Mouse (Mus musculus): Measurements from ENCODE around the gene Magi3.

GRCm38 (mm10) chr3:104160603-104161002 is 59.6 kb downstream of the Magi3 start:
- TF ChIP-seq NELFE (IDR thresholded peaks at IDR 0.05; ENCODE audit: low read depth, low read length) (no peak), MYC (IDR thresholded peaks at IDR 0.05; ENCODE audit: low read depth, low read length) (no peak), PAX5 (IDR thresholded peaks at IDR 0.05; ENCODE audit: low read length) (no peak), CTCF (conservative IDR thresholded peaks at IDR 0.05 in 1 of 2, IDR thresholded peaks at IDR 0.05 in 1 of 2; ENCODE audit: low read depth in 2 of 2, low read length in 2 of 2) (no peak), BHLHE40 (IDR thresholded peaks at IDR 0.05; ENCODE audit: low read depth, low read length) (no peak), NRF1 (IDR thresholded peaks at IDR 0.05; ENCODE audit: low read depth, low read length) (no peak), ZC3H11A (IDR thresholded peaks at IDR 0.05; ENCODE audit: low read depth, low read length) (no peak), POLR2A (IDR thresholded peaks at IDR 0.05; ENCODE audit: low read depth, low read length) (no peak)
